Mouse (Mus musculus) embryonic fibroblast, embryonic 13.5 days (primary cell): ENCODE data around the gene Cryl1. TPM values are rescaled to one million over a fixed set of nuclear protein-coding genes. Genes with fewer than 3 reads are reported as not detected.

ENCODE experiments used
- H3K27ac ChIP-seq: 2 replicates; pipeline ENCODE4 v1.5.1; 2012; ENCODE audit warnings: low read length, control low read depth, inconsistent platforms; ENCODE audit not compliant: insufficient read depth
- H3K4me1 ChIP-seq: 2 replicates; pipeline ENCODE4 v1.6.1; 2011; ENCODE audit warnings: low read length; ENCODE audit not compliant: control insufficient read depth, insufficient read depth
- H3K4me3 ChIP-seq: 2 replicates; pipeline ENCODE4 v1.5.1; 2011; ENCODE audit warnings: mild to moderate bottlenecking, control low read depth, low read length; ENCODE audit not compliant: insufficient read depth
- CTCF ChIP-seq: IDR thresholded peaks from 2 replicates; pipeline ENCODE4 v1.5.1; 2011; ENCODE audit warnings: mild to moderate bottlenecking, control low read depth, low read length, moderate library complexity, borderline replicate concordance; ENCODE audit not compliant: insufficient read depth
- POLR2A ChIP-seq: IDR thresholded peaks from 2 replicates; pipeline ENCODE4 v1.6.1; 2011; ENCODE audit warnings: low read depth, mild to moderate bottlenecking, control low read depth, low read length, moderate library complexity
- polyA plus RNA-seq: library from polyadenylated mRNA; stranded (reverse); fragments of >200 nt; gene quantifications from 2 replicates; pipeline ENCODE4 v1.2.4, GENCODE M21; 2011; ENCODE audit warnings: low read depth; ENCODE audit not compliant: missing spikeins, insufficient read length

Gene Cryl1
- polyA plus RNA-seq, 1 experiment, result 12.9 TPM

DNA sequence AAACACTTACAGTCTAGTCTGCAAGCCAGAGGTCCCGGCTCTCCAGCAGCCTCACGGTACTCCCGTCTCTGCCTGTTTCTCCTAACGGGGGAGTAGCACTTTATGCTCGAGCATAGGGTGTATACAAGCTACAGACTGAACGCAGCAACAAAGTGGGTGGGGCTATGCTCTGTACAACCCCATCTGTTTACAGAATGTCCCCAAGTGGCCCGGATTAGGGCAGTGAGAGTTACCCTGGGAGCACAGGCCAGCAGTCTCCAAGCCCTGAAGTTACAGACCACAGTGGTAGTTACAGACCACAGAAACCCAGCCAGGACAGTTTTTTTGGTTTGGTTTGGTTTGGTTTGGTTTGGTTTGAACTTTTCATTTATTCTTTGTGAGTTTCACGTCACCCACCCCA lies 22.3 kb downstream of the Cryl1 start:
- Histone ChIP-seq H3K4me3 (no peak overlapping the region), H3K4me1 (no peaks in the 10 kb centered on the region), H3K27ac (no peak overlapping the region)
- TF ChIP-seq POLR2A (no peak), CTCF (no peak)

DNA sequence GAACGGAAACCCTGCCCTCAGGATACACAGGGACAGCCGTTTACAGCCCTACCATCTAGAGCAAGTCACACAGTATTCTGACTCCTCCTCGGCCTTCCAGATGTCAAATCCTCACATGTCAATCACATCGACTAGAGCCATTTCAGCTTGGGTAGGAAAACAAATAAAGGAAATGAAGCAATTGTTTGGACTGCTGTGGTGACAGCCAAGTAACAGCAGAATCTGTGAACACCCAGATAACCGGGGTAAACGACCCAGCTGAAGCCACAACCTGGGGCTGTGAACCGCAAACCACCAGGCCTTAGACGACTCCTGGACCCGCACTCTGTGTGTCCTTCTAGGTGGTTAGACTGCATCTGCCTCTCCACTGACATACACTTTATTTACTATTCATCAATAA lies 23.1 kb downstream of the Cryl1 start:
- Histone ChIP-seq H3K27ac (no peak overlapping the region), H3K4me3 (no peak overlapping the region), H3K4me1 (no peaks in the 10 kb centered on the region)
- TF ChIP-seq POLR2A, result no peak
- TF ChIP-seq CTCF, result no peak

DNA sequence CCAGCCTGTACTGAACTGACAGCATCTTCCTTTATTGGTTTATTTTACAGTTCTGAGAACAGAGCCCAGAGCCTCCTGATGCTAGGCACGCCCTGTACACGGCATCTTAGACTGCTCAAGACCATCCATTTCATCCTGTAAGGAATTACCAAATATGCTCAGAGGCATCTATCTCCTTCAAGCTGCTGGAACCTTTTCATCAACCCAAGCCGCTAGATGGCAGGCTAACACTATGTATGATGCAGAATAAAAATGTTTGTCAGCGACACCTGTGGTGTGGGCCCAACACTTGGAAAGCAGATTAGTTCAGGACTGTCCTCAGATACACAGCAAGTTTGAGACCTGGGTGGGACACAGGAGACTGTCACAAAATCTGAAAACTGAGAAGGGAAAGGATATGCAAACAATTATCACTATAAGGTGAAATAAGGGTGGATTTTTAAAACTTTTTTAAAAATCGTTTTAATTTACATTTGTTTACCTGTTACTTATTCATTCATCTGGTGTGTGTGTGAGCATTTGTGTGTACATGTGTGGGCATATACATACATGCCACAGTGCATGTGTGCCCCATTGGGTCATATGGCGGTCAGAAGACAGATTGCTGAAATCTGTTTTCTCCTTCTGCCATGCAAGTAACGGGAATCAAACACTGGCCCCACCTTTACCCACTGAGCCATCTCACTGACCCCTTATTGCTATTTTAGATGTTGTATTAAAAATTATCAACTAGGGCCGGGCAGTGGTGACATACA lies 25.8 kb downstream of the Cryl1 start:
- Histone ChIP-seq H3K4me3 (no peak overlapping the region), H3K27ac (no peak overlapping the region), H3K4me1 (no peaks in the 10 kb centered on the region)
- no peak for TF ChIP-seq CTCF
- no peak for TF ChIP-seq POLR2A

DNA sequence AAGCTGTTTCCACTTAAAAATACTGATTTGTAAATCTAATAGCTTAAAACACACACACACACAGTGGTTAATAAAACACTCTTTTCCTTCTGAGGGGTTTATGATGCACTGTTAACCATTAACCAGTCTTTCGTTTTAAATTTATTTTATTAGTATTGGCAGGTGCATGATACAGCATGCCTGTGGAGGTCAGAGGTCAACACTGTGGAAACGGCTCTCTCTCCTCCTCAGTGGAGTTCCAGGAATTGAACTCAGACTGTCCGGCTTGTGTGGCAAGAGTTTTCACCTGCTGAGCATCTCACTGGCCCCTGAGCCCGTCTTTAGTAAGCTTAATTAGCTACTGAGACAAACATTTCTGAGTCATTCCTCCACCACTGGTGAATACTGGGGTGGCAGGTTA lies 31.0 kb downstream of the Cryl1 start:
- Histone ChIP-seq H3K4me3 (no peak overlapping the region), H3K27ac (no peak overlapping the region), H3K4me1 (no peaks in the 10 kb centered on the region)
- TF ChIP-seq CTCF (no peak), POLR2A (no peak)

DNA sequence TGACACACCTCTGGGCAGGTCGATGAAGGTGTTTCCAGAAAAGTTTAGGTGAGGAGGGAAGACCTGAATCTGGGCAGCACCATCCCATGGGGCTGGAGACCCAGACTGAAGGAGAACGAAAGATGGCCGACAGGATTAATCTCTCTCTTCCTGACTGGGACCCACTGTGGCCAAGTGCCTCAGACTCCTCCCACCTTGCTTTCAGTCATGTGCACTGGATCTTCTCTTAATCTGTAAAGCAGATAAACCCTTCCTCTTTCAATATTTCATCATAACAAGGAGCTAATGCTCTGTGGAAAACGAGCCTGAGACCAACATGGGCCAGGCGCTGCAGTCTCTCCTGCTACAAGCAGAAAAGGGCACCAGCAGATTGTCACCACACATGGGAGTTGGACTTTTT lies 31.6 kb downstream of the Cryl1 start:
- H3K4me3 ChIP-seq, result no peak overlapping the region
- no peak overlapping the region for H3K27ac ChIP-seq
- TF ChIP-seq CTCF, result no peak
- no peak for TF ChIP-seq POLR2A
- no peaks in the 10 kb centered on the region for H3K4me1 ChIP-seq

DNA sequence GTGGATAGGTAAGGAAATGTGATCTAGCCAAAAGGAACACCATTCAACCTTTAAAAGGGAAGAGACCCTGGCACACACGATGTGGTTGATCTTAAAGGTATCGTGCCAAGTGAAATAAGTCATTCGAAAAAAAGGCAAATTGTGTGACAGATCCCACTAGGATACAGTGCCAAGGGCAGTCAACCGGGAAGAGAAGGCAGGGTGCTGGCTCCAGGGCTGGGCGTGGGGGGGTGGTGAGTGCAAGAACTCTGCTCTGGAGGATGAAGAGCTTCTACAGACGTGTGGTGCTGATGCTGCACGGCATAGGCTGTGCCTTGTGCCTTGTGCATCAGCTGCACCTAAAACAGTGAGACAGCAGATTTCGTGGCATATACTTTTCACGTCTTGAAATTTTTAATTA lies 33.0 kb downstream of the Cryl1 start:
- no peak for TF ChIP-seq POLR2A
- TF ChIP-seq CTCF, result no peak
- Histone ChIP-seq H3K4me1 (no peaks in the 10 kb centered on the region), H3K27ac (no peak overlapping the region), H3K4me3 (no peak overlapping the region)

DNA sequence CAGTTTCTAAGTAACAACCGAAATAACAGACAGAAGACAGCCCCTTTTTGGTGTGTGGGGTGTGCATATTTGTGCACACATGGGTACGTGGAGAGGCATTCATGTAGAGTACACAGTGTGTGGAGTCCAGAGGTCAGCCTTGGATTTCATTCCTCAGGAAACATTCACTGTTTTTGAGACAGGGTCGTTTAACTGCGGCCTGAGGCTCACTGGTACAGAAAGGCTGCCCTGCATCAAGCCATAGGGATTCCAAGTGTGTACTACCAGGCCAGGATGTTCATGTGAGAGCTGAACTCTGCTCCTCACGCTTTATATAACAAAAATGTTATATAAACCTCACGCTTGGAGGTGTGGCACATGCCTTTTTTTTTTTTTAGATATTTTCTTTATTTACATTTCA lies 34.5 kb downstream of the Cryl1 start:
- Histone ChIP-seq H3K4me1 (no peaks in the 10 kb centered on the region), H3K4me3 (no peak overlapping the region)
- no peak for TF ChIP-seq POLR2A
- TF ChIP-seq CTCF, result no peak

DNA sequence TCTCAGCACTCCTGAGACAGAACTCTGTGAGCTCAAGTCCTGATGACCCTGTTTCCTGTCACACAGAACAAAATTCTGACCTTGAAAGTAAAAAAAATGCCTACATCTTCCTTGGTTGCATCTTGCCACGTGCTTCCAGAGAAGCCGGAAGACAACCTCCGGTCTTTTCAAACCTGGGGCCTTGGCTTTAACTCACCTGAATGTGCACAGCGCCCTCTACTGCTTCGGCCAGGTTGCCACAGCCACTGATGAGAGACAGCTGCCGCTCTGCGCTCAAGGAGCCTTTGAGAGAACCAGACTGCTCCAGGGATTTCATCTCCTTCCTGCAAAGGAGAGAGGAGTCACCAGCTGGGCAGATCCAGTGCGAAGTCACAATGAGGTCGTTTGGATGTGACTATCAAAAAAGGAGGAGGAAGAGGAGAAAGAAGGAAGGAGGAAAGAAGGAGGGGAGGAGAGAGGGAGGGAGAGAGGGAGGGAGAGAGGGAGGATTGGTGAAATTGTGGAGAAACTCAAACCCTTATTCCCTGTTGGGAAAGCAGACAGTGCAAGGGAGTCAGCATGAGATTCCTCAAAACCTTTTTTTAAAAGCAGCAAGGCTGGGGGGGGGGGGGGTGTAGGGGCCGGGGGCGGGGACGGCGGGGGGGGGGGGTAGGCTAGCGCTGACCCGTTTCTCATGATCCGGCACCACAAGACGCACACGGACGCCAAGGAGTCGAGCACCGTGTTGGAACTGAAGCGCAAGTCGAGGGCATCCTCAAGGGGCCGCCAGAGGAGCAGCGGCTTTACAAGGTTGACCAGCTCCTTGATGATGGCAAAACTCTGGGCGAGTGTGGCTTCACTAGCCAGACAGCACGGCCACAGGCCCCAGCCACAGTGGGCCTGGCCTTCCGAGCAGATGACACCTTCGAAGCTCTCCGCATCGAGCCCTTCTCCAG lies 35.3 kb downstream of the Cryl1 start:
- H3K4me3 ChIP-seq, result no peak overlapping the region
- H3K4me1 ChIP-seq, result no peaks in the 10 kb centered on the region
- H3K27ac ChIP-seq, result no peak overlapping the region
- TF ChIP-seq POLR2A (no peak), CTCF (peak; percentile 68)

More for the DNA sequence above, 34.5 kb downstream of the Cryl1 start:
- H3K27ac ChIP-seq, result no peak overlapping the region

DNA sequence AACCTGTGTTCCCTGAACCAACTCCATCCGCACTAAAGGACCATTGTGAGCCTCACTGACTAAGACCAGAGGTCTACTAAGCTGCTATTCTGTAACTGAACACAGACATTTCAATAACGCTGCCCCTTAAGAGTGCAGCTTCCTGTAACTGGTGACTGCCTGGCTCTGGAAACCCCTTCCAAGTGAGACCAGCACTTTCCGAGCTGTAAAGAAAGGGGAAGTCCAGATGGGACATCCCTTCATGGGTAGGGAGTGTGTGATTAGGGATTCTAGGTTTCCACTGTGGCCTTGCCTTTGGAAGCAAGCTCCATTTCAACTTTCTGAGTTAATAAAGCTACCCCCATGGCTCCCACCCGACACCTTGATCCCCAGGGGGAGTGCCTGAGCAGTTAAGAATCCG lies 41.3 kb downstream of the Cryl1 start:
- no peaks in the 10 kb centered on the region for H3K4me1 ChIP-seq
- no peak overlapping the region for H3K4me3 ChIP-seq
- no peak overlapping the region for H3K27ac ChIP-seq
- no peak for TF ChIP-seq CTCF
- TF ChIP-seq POLR2A, result no peak

DNA sequence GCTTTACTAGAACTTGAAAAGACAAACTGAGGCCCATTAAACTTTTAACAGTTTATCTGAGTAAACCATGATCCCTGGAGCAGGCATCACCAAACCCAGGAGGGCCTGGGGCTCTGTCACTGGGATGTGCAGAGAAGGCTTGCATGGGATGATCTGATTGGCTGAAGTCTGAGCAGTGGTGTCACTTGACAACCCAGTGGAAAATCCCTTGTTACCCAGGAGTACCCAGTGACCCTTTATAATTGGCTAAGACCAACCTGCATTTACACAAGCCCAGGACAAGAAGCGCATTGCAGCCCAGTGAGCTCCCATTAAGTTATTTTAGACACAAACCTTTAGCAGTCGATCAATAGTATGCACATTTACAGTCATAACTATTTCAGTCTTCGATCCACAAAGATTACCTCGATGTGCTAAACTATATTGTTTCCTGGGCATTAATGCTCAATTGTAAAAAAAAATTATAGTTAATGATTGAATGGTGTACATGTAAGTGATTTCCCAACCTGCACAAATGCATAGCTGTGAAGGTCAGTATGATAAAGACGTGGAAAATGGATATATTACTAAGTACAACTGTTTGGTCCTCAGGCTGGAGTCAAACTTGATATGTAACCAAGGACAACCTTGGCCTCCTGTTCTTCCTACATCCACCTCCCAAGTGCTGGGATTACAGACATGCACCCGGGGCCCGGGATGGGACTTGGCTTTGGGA lies 46.7 kb downstream of the Cryl1 start:
- Histone ChIP-seq H3K27ac (no peak overlapping the region), H3K4me3 (no peak overlapping the region), H3K4me1 (0 out of 2 replicates have a peak, but pooled peaks cover 6% of the 10 kb centered on the region)
- TF ChIP-seq CTCF, result no peak
- no peak for TF ChIP-seq POLR2A
